Mouse (Mus musculus) fibroblast of lung, adult 2 months (primary cell): ENCODE data around the gene Gm10642.

ENCODE experiments used
- DNase-seq: peaks from one replicate; pipeline ENCODE4 v3.0.0-alpha.2; 2011; ENCODE audit warnings: low read depth

Gene Gm10642

GRCm38 (mm10) chr9:70673656-70674055 is 17.6 kb downstream of the Gm10642 start:
- no peak for DNase-seq

GRCm38 (mm10) chr9:70675117-70675516 is 19.1 kb downstream of the Gm10642 start:
- no peak for DNase-seq

- no peak for DNase-seq
Measured at GRCm38 (mm10) chr9:70675961-70676360, 19.9 kb downstream of the Gm10642 start.

GRCm38 (mm10) chr9:70678682-70679131 is 22.7 kb downstream of the Gm10642 start, which contains the start of gene Adam10:
Adam10 (plus strand) TSS chr9:70678997.
- DNase-seq, result peak; percentile 94

- no peak for DNase-seq
Measured at GRCm38 (mm10) chr9:70679132-70680091, 23.4 kb downstream of the Gm10642 start.

GRCm38 (mm10) chr9:70682202-70682601 is 26.2 kb downstream of the Gm10642 start:
- no peak for DNase-seq

- no peak for DNase-seq
Measured at GRCm38 (mm10) chr9:70688301-70688968, 32.4 kb downstream of the Gm10642 start.

GRCm38 (mm10) chr9:70689926-70690325 is 33.9 kb downstream of the Gm10642 start:
- DNase-seq, result no peak

GRCm38 (mm10) chr9:70690579-70690978 is 34.5 kb downstream of the Gm10642 start:
- no peak for DNase-seq

- no peak for DNase-seq
Measured at GRCm38 (mm10) chr9:70691772-70692693, 36.0 kb downstream of the Gm10642 start.

GRCm38 (mm10) chr9:70695723-70696122 is 39.7 kb downstream of the Gm10642 start:
- no peak for DNase-seq

- no peak for DNase-seq
Measured at GRCm38 (mm10) chr9:70698090-70698489, 42.0 kb downstream of the Gm10642 start.

GRCm38 (mm10) chr9:70703597-70704203 is 47.6 kb downstream of the Gm10642 start:
- DNase-seq, result no peak

GRCm38 (mm10) chr9:70706444-70706843 is 50.4 kb downstream of the Gm10642 start:
- DNase-seq, result no peak
